In genomic region chr8:119281761-119282160, GRCm38 (mm10) we compare ENCODE assay signal across 23 mouse cellular contexts.
DNase-seq lines count a peak whose midpoint lies in the region; ATAC-seq lines count a peak whose summit lies in the region.
"Had no signal": no experiment of that assay in that cellular context is flagged by ENCODE, and none has a peak within 500 bp of the region (broad histone marks: within the 10 kb centered on the region; RNA-seq: fewer than 3 reads in every experiment).

No protein-coding gene starts in this region.

- intact Hi-C loops in heart, postnatal 10 days (cut with DNase I): no loop called here

- no peaks in the 10 kb centered on the region for H3K36me3 ChIP-seq in kidney, embryonic 14.5 days (ENCODE audit: control insufficient read depth, insufficient read depth, low read length)
- H3K36me3 ChIP-seq: embryonic facial prominence, embryonic 15.5 days; forebrain, embryonic 10.5 days; G1E; heart, embryonic 10.5 days; hindbrain, embryonic 10.5 days; intestine, embryonic 15.5 days; neural tube, embryonic 12.5 days had no signal

- no peaks in the 10 kb centered on the region for H3K4me1 ChIP-seq in kidney, embryonic 14.5 days (ENCODE audit: control insufficient read depth, insufficient read depth, low read length)
- H3K4me1 ChIP-seq: embryonic facial prominence, embryonic 15.5 days; forebrain, embryonic 10.5 days; hindbrain, embryonic 10.5 days; intestine, embryonic 15.5 days; neural tube, embryonic 12.5 days had no signal

- DNase-seq in adrenal gland, adult 2 months: peak; percentile 12
- DNase-seq in adrenal gland, postnatal 4 days (ENCODE audit: low spot score in 2 of 2): no peak
- peak; percentile 23 to 38 for DNase-seq in heart, postnatal 10 days
- no peak for DNase-seq in heart, adult 8-10 months (ENCODE audit: low spot score)
- DNase-seq in kidney, postnatal 14 days: peak; percentile 2
- DNase-seq in cerebellum, postnatal 36 days: peak; percentile 42 to 51
- no peak for DNase-seq in lung, postnatal 25 days (ENCODE audit: low spot score)
- DNase-seq: embryo, embryonic 11 days; gastrocnemius, postnatal 25 days; layer of hippocampus, postnatal 36 days; lung, adult 18-20 months; lung, postnatal 36 days; spleen, adult 18-20 months; thymus, adult 2 months had no signal

- H3K27me3 ChIP-seq in kidney, embryonic 14.5 days (ENCODE audit: control insufficient read depth, insufficient read depth, low read length): no peaks in the 10 kb centered on the region
- H3K27me3 ChIP-seq: embryonic facial prominence, embryonic 15.5 days; intestine, embryonic 15.5 days; neural tube, embryonic 12.5 days had no signal

- H3K9ac ChIP-seq in kidney, embryonic 14.5 days (ENCODE audit: low read depth, low read length): no peak overlapping the region
- H3K9ac ChIP-seq: embryonic facial prominence, embryonic 15.5 days; intestine, embryonic 15.5 days; neural tube, embryonic 12.5 days had no signal

- H3K9me3 ChIP-seq in kidney, embryonic 14.5 days (ENCODE audit: control insufficient read depth, low read length): no peaks in the 10 kb centered on the region
- H3K9me3 ChIP-seq: embryonic facial prominence, embryonic 15.5 days; forebrain, embryonic 10.5 days; heart, embryonic 10.5 days; hindbrain, embryonic 10.5 days; intestine, embryonic 15.5 days; neural tube, embryonic 12.5 days had no signal

- WGBS in kidney, embryonic 14.5 days: 87% methylated on average over 2 of the region's 2 CpGs

- no peak for ATAC-seq in kidney, embryonic 14.5 days (ENCODE audit: low FRiP score, low TSS enrichment)
- ATAC-seq: CD4-positive, CD25-positive, alpha-beta regulatory T cell, adult 4 months; intestine, embryonic 15.5 days had no signal

- no peak overlapping the region for H3K4me3 ChIP-seq in kidney, embryonic 14.5 days (ENCODE audit: low read length)
- H3K4me3 ChIP-seq: embryonic facial prominence, embryonic 15.5 days; forebrain, embryonic 10.5 days; heart, embryonic 10.5 days; hindbrain, embryonic 10.5 days; intestine, embryonic 15.5 days; neural tube, embryonic 12.5 days had no signal

- no peak overlapping the region for H3K4me2 ChIP-seq in kidney, embryonic 14.5 days (replicated peaks; ENCODE audit: low read depth, low read length)
- H3K4me2 ChIP-seq: embryonic facial prominence, embryonic 15.5 days; intestine, embryonic 15.5 days; neural tube, embryonic 12.5 days had no signal

- H3K27ac ChIP-seq in kidney, embryonic 14.5 days (ENCODE audit: low read depth, low read length): no peak overlapping the region
- H3K27ac ChIP-seq: embryonic facial prominence, embryonic 15.5 days; forebrain, embryonic 10.5 days; heart, embryonic 10.5 days; hindbrain, embryonic 10.5 days; intestine, embryonic 15.5 days; neural tube, embryonic 12.5 days had no signal

Comparison
In these comparisons a context has a peak if more than half of its experiments do, and no peak if none do; other contexts are left out.
1. DNase-seq: peak in adrenal gland, adult 2 months (single experiment), heart, postnatal 10 days (2 of 2), kidney, postnatal 14 days (single experiment) and cerebellum, postnatal 36 days (2 of 2); none in adrenal gland, postnatal 4 days (0 of 2), heart, adult 8-10 months (single experiment) and lung, postnatal 25 days (single experiment).